Mouse (Mus musculus) cerebellum, postnatal 25 days (tissue): ENCODE measurements at regions not wholly inside any gene's neighbourhood (a gene's known extent, or its start where the extent isn't known, plus 50 kb on each side); places are given as distances from the start of the nearest gene placed in this dataset.

Experiments used
- DNase-seq, 2 experiments: peaks; one replicate each; pipeline ENCODE4 v3.0.0; 2021; ENCODE audit warnings: mixed read lengths in 2 of 2

- DNase-seq = no peak
Measured at GRCm38 (mm10) chr16:62469286-62469685, 317.3 kb downstream of the Nsun3 start.

DNA sequence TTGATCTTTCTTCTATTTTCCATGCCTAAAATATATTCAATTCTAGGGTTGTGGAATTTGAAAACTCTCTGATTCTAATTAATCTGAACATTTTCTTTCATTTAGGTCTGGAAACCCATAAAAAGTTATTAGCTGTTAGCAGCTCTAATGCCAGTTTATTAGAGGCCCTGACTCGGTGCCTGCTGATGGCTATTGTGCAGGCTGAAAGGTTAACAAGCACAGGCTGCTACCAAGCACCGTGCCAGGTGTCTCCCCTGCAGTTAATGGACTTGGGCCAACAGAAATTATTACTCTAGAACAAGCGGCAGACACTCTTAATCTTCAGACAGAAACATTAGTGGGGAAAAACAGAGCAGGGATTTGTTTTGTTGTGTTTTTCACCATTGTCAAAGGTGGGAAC lies 317.8 kb downstream of the Nsun3 start:
- DNase-seq = peak; percentile 43 to 65

- peak in 1 of 2 experiments; percentile 5 for DNase-seq
Measured at GRCm38 (mm10) chr16:62459949-62460551, 326.6 kb downstream of the Nsun3 start.

DNA sequence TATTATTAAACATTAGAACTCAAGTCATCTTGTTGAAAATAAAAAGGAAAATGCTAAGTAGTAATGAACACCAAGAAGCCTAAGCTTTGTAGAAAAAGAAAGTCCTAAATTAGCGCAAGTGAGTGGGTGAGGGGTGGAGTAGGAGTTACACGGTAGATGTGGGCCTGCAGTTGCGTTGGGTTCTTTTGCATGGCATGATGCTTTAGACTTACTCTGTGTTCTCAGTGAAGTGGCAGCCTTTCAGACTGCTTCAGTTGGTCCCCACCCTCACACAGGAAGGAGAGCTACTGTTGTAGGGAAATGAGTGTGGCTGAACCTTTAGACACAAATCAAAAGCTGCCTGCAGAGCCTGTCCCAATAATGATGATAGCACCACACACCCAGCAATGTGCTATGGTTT lies 336.9 kb downstream of the Nsun3 start:
- DNase-seq = no peak

GRCm38 (mm10) chr16:62447380-62447779 lies 339.2 kb downstream of the Nsun3 start:
- DNase-seq = no peak

- DNase-seq = no peak
Measured at GRCm38 (mm10) chr16:62441197-62441596, 345.4 kb downstream of the Nsun3 start.

GRCm38 (mm10) chr16:62433125-62433524 lies 353.5 kb downstream of the Nsun3 start:
- no peak for DNase-seq

GRCm38 (mm10) chr16:62414485-62414884 lies 372.1 kb downstream of the Nsun3 start:
- peak in 1 of 2 experiments; percentile 26 for DNase-seq

GRCm38 (mm10) chr16:62407526-62408165 lies 379.0 kb downstream of the Nsun3 start:
- DNase-seq = peak in 1 of 2 experiments; percentile 14

DNA sequence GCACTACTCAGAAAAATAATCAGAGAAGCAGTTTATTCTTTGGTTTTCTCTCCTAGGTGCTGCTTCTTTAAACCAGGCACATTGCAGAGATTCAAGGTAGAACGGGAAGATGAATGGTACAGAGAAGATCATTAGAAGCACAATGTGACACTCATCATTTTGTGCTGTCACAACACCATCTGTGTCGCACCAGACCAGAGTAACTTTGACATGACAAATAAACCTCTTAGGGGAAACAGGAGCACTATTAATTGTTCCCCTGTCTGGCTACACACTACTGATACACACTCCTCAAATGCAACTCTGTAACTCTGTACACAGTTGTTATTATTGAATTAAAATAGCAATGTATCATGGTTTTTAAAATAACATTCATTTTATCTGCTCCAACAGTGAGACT lies 380.2 kb downstream of the Nsun3 start:
- DNase-seq = no peak

GRCm38 (mm10) chr16:62357279-62357678 lies 429.3 kb downstream of the Nsun3 start:
- DNase-seq = no peak

GRCm38 (mm10) chr16:62356349-62356748 lies 430.3 kb downstream of the Nsun3 start:
- DNase-seq = no peak

DNA sequence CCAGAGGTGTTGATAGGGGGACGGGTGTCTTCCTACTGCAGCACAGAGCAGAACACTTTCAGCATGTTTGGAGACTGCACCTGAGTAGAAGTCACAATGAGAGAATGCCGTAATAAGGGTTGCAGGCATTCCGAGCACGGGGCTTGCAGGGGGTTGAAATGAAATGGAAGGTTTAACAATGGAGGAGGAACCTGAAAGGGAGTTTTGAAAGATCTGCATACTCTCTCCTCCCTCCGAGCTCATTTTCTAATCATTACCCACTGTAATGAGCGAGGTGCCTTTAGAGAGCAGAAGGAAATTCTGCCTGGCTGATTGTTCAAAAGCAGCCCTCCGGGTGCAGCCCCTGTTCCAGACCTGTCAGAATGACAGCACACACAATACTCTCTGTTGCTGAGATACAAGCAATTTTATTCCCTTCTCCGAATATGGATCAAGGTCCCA lies 430.8 kb downstream of the Nsun3 start:
- DNase-seq = no peak

DNA sequence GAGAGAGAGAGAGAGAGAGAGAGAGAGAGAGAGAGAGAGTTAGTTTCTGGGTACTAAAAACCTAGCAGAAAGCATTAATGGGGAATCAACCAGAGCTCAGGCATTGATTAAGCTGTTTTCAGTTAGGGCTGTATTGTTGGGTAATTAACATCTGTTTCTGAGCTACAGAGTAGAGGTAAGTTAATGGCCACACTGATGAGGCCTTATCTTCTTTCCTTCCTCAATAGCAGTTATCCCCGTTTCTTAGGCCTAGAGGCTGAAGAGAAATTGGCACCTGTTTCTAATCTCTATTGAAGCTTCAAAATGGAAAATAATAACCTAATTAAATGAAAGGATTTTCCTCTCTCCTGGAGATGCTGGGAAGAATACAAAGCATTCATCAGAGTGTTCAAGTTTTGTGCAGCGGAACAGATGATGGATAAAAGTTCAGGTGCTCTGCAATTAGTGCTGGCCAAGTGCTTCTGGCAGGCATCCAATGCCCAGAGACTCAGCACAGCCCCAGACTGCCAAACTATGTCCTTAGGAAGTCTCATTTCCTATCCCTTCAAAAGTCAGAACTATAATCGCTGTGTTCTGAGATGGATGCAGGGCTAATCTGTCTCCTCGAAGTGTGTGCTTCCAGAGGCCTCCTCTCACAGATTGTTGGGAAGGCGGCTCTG lies 459.1 kb downstream of the Nsun3 start:
- DNase-seq = peak in 1 of 2 experiments; percentile 11

- DNase-seq = no peak
Measured at GRCm38 (mm10) chr16:62325534-62326244, 460.9 kb downstream of the Nsun3 start.

DNA sequence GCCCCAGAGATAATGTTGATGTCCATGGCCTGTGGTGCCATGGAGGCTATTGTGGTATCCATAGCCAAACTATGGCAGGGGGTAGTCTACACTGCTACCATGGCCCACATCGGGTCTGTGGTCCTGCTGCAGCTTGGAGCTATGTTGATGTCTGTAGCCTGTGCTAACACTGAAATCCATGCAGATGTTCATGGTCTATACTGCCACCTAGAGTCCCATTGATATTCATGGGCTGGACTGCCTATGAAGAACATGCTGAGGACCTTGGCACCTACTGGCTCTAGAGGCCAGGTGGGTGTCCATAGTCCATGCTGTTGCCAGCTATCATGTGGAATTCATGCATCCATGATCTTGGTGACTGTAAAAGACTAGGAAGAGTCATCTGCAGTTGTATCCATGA lies 463.8 kb downstream of the Nsun3 start:
- no peak for DNase-seq

- DNase-seq = no peak
Measured at GRCm38 (mm10) chr16:62288948-62289347, 497.7 kb downstream of the Nsun3 start.
